Comparison of ENCODE assay signal across 8 mouse cellular contexts in genomic region chr7:79130385-79130784, GRCm38 (mm10). TPM values are rescaled to one million over a fixed set of nuclear protein-coding genes. Genes with fewer than 3 reads are reported as not detected.
DNase-seq lines count a peak whose midpoint lies in the region; ATAC-seq lines count a peak whose summit lies in the region.

No protein-coding gene starts in this region.

- H3K27ac ChIP-seq in kidney, embryonic 16.5 days (ENCODE audit: low read length) = no peak overlapping the region
- H3K27ac ChIP-seq in forebrain, embryonic 13.5 days = no peak overlapping the region
- peak overlapping the region; percentile 69 for H3K27ac ChIP-seq in limb, embryonic 10.5 days
- H3K27ac ChIP-seq in neural tube, embryonic 11.5 days (ENCODE audit: low read depth, low read length) = no peak overlapping the region

- peak; percentile 33 for ATAC-seq in kidney, embryonic 16.5 days (ENCODE audit: low FRiP score, low TSS enrichment)
- ATAC-seq in forebrain, embryonic 13.5 days = peak; percentile 36; the same call in 1 of the 2 replicates
- ATAC-seq in neural tube, embryonic 11.5 days (ENCODE audit: insufficient read depth, low FRiP score, low TSS enrichment) = no peak

- DNase-seq in kidney, adult 18-20 months = no peak
- no peak for DNase-seq in limb, embryonic 10.5 days (ENCODE audit: low spot score)
- no peak for DNase-seq in neural tube, embryonic 11.5 days (ENCODE audit: low spot score)
- DNase-seq in layer of hippocampus, adult 9-10 months (ENCODE audit: low spot score) = no peak
- DNase-seq in gastrocnemius, postnatal 10 days = no peak
- no peak for DNase-seq in right cerebral cortex, postnatal 10 days (ENCODE audit: low spot score in 2 of 2)

- peak overlapping the region; percentile 51 for H3K9ac ChIP-seq in kidney, embryonic 16.5 days (replicated peaks; ENCODE audit: low read length)
- peak overlapping the region; percentile 51 for H3K9ac ChIP-seq in forebrain, embryonic 13.5 days
- no peak overlapping the region; the same call in 1 of the 2 replicates for H3K9ac ChIP-seq in neural tube, embryonic 11.5 days (ENCODE audit: low read length)

- no peaks in the 10 kb centered on the region for H3K9me3 ChIP-seq in kidney, embryonic 16.5 days (ENCODE audit: low read length)
- no peaks in the 10 kb centered on the region for H3K9me3 ChIP-seq in forebrain, embryonic 13.5 days (replicated peaks)
- H3K9me3 ChIP-seq in limb, embryonic 10.5 days (replicated peaks) = no peaks in the 10 kb centered on the region
- H3K9me3 ChIP-seq in neural tube, embryonic 11.5 days (ENCODE audit: control insufficient read depth, low read length) = no peaks in the 10 kb centered on the region

- 0 out of 2 replicates have a peak, but pooled peaks cover 2% of the 10 kb centered on the region for H3K27me3 ChIP-seq in kidney, embryonic 16.5 days (ENCODE audit: insufficient read depth, low read length)
- H3K27me3 ChIP-seq in forebrain, embryonic 13.5 days = peaks cover 13% of the 10 kb centered on the region
- peaks cover 22% of the 10 kb centered on the region for H3K27me3 ChIP-seq in limb, embryonic 10.5 days (ENCODE audit: low read depth, poor library complexity, severe bottlenecking)
- 0 out of 2 replicates have a peak, but pooled peaks cover 3% of the 10 kb centered on the region for H3K27me3 ChIP-seq in neural tube, embryonic 11.5 days (ENCODE audit: control insufficient read depth, insufficient read depth, low read length)

- peaks cover 35% of the 10 kb centered on the region for H3K4me1 ChIP-seq in kidney, embryonic 16.5 days (ENCODE audit: insufficient read depth, low read length)
- H3K4me1 ChIP-seq in forebrain, embryonic 13.5 days = peaks cover 20% of the 10 kb centered on the region
- H3K4me1 ChIP-seq in limb, embryonic 10.5 days = peaks cover 44% of the 10 kb centered on the region
- peaks cover 5% of the 10 kb centered on the region; the same call in 1 of the 2 replicates for H3K4me1 ChIP-seq in neural tube, embryonic 11.5 days (ENCODE audit: control insufficient read depth, insufficient read depth, low read length)

- H3K4me3 ChIP-seq in kidney, embryonic 16.5 days (ENCODE audit: low read length) = peak overlapping the region; percentile 39
- H3K4me3 ChIP-seq in forebrain, embryonic 13.5 days = peak overlapping the region; percentile 28
- H3K4me3 ChIP-seq in limb, embryonic 10.5 days = peak overlapping the region; percentile 47
- no peak overlapping the region for H3K4me3 ChIP-seq in neural tube, embryonic 11.5 days (ENCODE audit: low read depth, low read length)

- H3K4me2 ChIP-seq in kidney, embryonic 16.5 days (replicated peaks; ENCODE audit: low read depth, low read length) = peak overlapping the region; percentile 60
- peak overlapping the region; percentile 53 for H3K4me2 ChIP-seq in forebrain, embryonic 13.5 days
- H3K4me2 ChIP-seq in neural tube, embryonic 11.5 days (ENCODE audit: low read depth) = peak overlapping the region; percentile 15

- peaks cover 16% of the 10 kb centered on the region for H3K36me3 ChIP-seq in kidney, embryonic 16.5 days (ENCODE audit: insufficient read depth, low read length)
- H3K36me3 ChIP-seq in forebrain, embryonic 13.5 days (ENCODE audit: poor library complexity, severe bottlenecking) = peaks cover 12% of the 10 kb centered on the region; the same call in 1 of the 2 replicates
- peaks cover 25% of the 10 kb centered on the region for H3K36me3 ChIP-seq in limb, embryonic 10.5 days
- no peaks in the 10 kb centered on the region; the same call in 1 of the 2 replicates for H3K36me3 ChIP-seq in neural tube, embryonic 11.5 days (ENCODE audit: control insufficient read depth, insufficient read depth, low read length)

- WGBS in kidney, embryonic 16.5 days = 11% methylated on average over 13 of the region's 13 CpGs
- 15% methylated on average over 13 of the region's 13 CpGs for WGBS in forebrain, embryonic 13.5 days
- 20% methylated on average over 13 of the region's 13 CpGs for WGBS in limb, embryonic 10.5 days
- 12% methylated on average over 13 of the region's 13 CpGs for WGBS in neural tube, embryonic 11.5 days

RNA-seq across cellular contexts. Expression of gene Hapln3, which starts 0.4 kb away (rescaled TPM):
- polyA plus RNA-seq in kidney, embryonic 16.5 days (2015; fragmentation: Nextera tagmentation; extraction: Ambion mirVana) = 4.3 and 4.4 TPM in 2 replicates
- polyA plus RNA-seq in forebrain, embryonic 13.5 days (2015; fragmentation: Nextera tagmentation; extraction: Ambion mirVana) = 1.9 TPM in 2 replicates
- 1.9 and 2.3 TPM in 2 replicates for polyA plus RNA-seq in limb, embryonic 10.5 days (2016; fragmentation: Nextera tagmentation; extraction: Ambion mirVana)
- 1.2 and 2.7 TPM in 2 replicates for polyA plus RNA-seq in neural tube, embryonic 11.5 days (2014; fragmentation: Nextera tagmentation; extraction: Ambion mirVana)
- under 1 TPM; 0.79 to 0.82 TPM for total RNA-seq in gastrocnemius, postnatal 10 days (2021)

RNA-seq across cellular contexts. Expression of gene Mfge8, which starts 18.5 kb away (rescaled TPM):
- 298 and 328 TPM in 2 replicates for polyA plus RNA-seq in kidney, embryonic 16.5 days (2015; fragmentation: Nextera tagmentation; extraction: Ambion mirVana)
- 80.3 and 85.9 TPM in 2 replicates for polyA plus RNA-seq in forebrain, embryonic 13.5 days (2015; fragmentation: Nextera tagmentation; extraction: Ambion mirVana)
- polyA plus RNA-seq in limb, embryonic 10.5 days (2016; fragmentation: Nextera tagmentation; extraction: Ambion mirVana) = 161 and 176 TPM in 2 replicates
- 81.6 and 85.2 TPM in 2 replicates for polyA plus RNA-seq in neural tube, embryonic 11.5 days (2014; fragmentation: Nextera tagmentation; extraction: Ambion mirVana)
- total RNA-seq in gastrocnemius, postnatal 10 days (2021) = 10 to 100 TPM; 75.9 to 82.3 TPM
